Mouse (Mus musculus) forebrain, embryonic 11.5 days (tissue): ENCODE data around the gene Rho. TPM values are rescaled to one million over a fixed set of nuclear protein-coding genes. Genes with fewer than 3 reads are reported as not detected.

Source experiments
- ATAC-seq: fragments of 200-750 bp; cut with Nextera tagmentation; replicated peaks from 2 replicates; pipeline ENCODE4 v1.8.0; 2017; ENCODE audit warnings: moderate TSS enrichment; ENCODE audit not compliant: low FRiP score
- DNase-seq: peaks from one replicate; pipeline ENCODE4 v3.0.0-alpha.2; 2017; ENCODE audit warnings: low spot score
- H3K27ac ChIP-seq: fragments of 300-500 bp; sonication (generic); 2 replicates; pipeline ENCODE4 v1.5.1; 2014; ENCODE audit warnings: low read depth, low read length
- H3K27me3 ChIP-seq: fragments of 300-500 bp; sonication (generic); 2 replicates; pipeline ENCODE4 v1.6.1; 2014; ENCODE audit warnings: mild to moderate bottlenecking, low read length, mixed read lengths; ENCODE audit not compliant: control insufficient read depth, insufficient read depth
- H3K36me3 ChIP-seq: fragments of 300-500 bp; sonication (generic); 2 replicates; pipeline ENCODE4 v1.6.1; 2014; ENCODE audit warnings: mild to moderate bottlenecking, low read length, moderate library complexity, mixed read lengths; ENCODE audit not compliant: control insufficient read depth, insufficient read depth
- H3K4me1 ChIP-seq: fragments of 300-500 bp; sonication (generic); replicated peaks from 2 replicates; pipeline ENCODE4 v1.6.1; 2014; ENCODE audit warnings: low read length, mixed read lengths; ENCODE audit not compliant: control insufficient read depth, insufficient read depth
- H3K4me2 ChIP-seq: fragments of 300-500 bp; sonication (generic); 2 replicates; pipeline ENCODE4 v1.6.1; 2014; ENCODE audit warnings: low read depth, mild to moderate bottlenecking, low read length, moderate library complexity, mixed read lengths; ENCODE audit not compliant: severe bottlenecking
- H3K4me3 ChIP-seq: fragments of 300-500 bp; sonication (generic); 2 replicates; pipeline ENCODE4 v1.5.1; 2014; ENCODE audit warnings: low read depth, low read length
- H3K9ac ChIP-seq: fragments of 300-500 bp; sonication (generic); 2 replicates; pipeline ENCODE4 v1.6.1; 2014; ENCODE audit warnings: low read length
- H3K9me3 ChIP-seq: fragments of 300-500 bp; sonication (generic); 2 replicates; pipeline ENCODE4 v1.6.1; 2016; ENCODE audit warnings: low read length, mixed read lengths; ENCODE audit not compliant: control insufficient read depth
- whole genome bisulfite sequencing: fragments of 180-500 bp; shearing (Covaris S2); extraction: QIAGEN DNeasy Blood & Tissue Kit; methylation state at CpG from one replicate; pipeline ENCODE4 v1.1.7; 2014; 5-methylcytosine and 5-hydroxymethylcytosine counted together
- polyA plus RNA-seq: library from polyadenylated mRNA; unstranded; fragments of >200 nt; fragmentation: Nextera tagmentation; extraction: Ambion mirVana; gene quantifications from 2 replicates; pipeline ENCODE4 v1.2.1, GENCODE M21; 2014

Gene Rho
- polyA plus RNA-seq, 1 experiment from 2014 or later: 0.09 TPM

DNA sequence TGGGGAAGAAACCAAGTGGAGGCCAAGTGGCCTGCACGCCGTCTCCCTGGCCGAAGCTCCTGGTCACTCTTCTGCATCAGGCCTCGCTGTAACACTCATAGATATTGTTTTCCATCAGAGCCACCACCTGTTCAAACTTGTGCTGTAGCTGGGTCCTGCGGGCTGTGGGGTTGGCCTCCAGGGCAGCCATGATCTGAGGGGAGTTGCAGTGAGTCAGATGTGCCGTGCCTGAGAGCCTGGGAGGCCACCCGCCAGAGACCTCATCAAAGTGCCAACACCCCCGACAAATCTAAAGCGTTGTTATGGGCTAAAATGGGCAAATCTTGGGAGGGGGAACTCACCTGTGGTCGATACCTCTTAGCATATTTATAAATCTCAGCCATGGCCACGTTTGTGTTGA, 24.1 kb downstream of the Rho start:
- H3K4me2 ChIP-seq: no peak overlapping the region
- no peaks in the 10 kb centered on the region; the same call in 1 of the 2 replicates for H3K9me3 ChIP-seq
- ATAC-seq (no peak), DNase-seq (no peak)
- no peak overlapping the region for H3K27ac ChIP-seq
- no peaks in the 10 kb centered on the region for H3K27me3 ChIP-seq
- no peak overlapping the region for H3K4me3 ChIP-seq
- 84% methylated on average over 11 of the region's 11 CpGs for WGBS
- H3K9ac ChIP-seq: no peak overlapping the region
- 0 out of 2 replicates have a peak, but pooled peaks cover 2% of the 10 kb centered on the region for H3K4me1 ChIP-seq
- no peaks in the 10 kb centered on the region for H3K36me3 ChIP-seq

DNA sequence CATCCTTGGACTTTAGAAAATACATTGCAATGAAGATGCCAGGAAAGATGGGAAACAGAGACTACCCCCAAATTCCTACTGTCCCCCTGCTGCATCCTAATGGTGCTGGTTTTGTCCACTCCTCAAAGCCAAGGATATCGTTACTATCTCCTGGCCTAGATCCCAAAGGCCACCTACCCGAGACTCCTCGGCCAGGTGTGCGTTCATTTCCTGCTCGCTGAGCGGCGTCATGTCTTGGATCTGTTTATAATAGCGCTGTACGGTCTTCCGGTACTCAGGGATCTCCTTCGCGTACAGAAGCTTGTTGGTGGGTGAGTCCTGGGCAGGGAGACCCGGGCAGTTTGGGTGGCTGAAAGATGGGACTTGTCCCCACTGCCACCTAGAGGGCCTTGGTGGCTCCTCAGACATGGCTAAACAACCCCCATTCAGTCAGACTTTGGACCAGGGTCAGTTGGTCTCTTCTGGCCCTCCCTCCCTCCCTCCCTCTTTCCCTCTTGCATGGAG, 24.9 kb downstream of the Rho start:
- Histone ChIP-seq H3K4me3 (no peak overlapping the region), H3K9ac (no peak overlapping the region), H3K9me3 (no peaks in the 10 kb centered on the region; the same call in 1 of the 2 replicates), H3K27me3 (no peaks in the 10 kb centered on the region), H3K27ac (no peak overlapping the region), H3K36me3 (no peaks in the 10 kb centered on the region), H3K4me2 (no peak overlapping the region), H3K4me1 (0 out of 2 replicates have a peak, but pooled peaks cover 2% of the 10 kb centered on the region)
- DNase-seq (no peak), ATAC-seq (no peak)
- 88% methylated on average over 13 of the region's 13 CpGs for WGBS

DNA sequence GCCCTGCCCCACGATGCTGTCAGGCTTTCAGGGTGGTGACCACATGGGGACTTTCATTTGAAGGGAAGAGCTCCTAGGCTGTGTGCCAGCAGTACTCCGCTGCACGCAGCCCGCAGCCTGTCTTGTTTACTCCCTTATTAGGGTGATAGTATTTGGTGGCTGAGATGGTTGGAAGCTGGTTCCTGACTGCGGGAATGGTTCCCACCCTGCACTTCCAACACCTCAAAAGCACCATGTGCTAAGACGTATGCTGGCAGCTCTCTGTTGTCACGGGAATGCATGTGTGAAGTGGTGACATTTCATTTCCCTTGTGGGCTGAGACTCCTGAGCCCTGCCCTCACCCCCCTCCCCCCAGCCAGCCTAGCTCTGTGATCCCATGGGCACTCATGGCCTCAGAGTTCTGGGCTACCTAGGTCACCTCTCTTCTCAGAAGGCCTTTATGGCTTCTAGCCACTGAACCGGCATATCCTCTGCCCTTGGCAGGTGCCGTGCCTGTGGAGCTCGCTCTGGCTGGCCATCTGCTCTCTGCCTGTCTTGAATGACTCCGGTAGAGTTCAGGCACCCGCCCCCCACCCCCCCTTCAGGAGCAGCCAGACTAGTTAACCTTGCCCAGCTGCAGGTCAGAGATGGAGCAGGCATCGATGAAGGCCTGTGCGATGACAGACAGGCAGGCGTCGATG, 25.5 kb downstream of the Rho start:
- DNase-seq (no peak), ATAC-seq (no peak)
- Histone ChIP-seq H3K36me3 (no peaks in the 10 kb centered on the region), H3K27me3 (no peaks in the 10 kb centered on the region), H3K4me1 (0 out of 2 replicates have a peak, but pooled peaks cover 2% of the 10 kb centered on the region), H3K4me3 (no peak overlapping the region), H3K4me2 (no peak overlapping the region), H3K9me3 (no peaks in the 10 kb centered on the region), H3K9ac (no peak overlapping the region), H3K27ac (no peak overlapping the region)
- WGBS: 63% methylated on average over 16 of the region's 16 CpGs

DNA sequence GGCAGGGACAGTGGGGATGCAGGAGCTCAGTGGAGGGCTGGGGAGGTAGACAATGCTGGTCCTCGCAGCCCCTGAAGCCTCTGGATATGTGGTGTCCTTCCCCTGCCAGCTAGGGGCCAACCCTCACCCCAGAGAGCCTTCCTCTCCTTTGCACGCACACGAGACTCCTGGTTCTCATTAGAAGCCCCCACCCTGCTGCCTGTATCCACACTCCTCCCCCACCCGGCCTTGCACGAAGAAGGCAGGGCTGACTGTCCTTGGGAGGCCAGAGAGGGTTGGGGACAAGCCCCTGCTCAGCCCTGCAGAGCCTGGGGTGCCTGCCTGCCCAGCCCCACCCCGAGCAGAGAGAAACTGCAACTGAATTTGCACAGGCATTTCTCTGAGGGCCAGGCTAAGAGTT, 26.1 kb downstream of the Rho start:
- 46% methylated on average over 6 of the region's 6 CpGs for WGBS
- ATAC-seq: no peak

DNA sequence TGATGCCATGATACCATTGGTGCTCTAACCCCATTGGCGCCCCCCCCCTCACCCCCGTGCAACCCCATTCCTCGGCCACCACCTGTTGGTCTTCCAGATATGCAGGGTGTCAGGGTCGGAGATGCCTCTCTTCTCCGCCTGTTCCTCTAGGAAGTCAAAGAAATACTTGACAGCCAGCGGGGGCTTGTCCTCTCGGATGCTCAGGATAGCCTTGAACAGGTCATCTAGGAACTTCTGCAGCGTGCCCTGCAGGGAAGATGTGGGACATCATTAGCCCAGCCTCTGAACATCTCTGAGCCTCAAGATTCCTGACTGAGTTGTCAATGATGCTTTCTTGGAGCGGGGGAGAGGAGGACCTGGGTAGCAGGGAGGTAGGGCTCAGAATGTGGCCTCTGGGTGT, 26.9 kb downstream of the Rho start:
- Histone ChIP-seq H3K4me1 (0 out of 2 replicates have a peak, but pooled peaks cover 4% of the 10 kb centered on the region), H3K9me3 (no peaks in the 10 kb centered on the region), H3K27me3 (no peaks in the 10 kb centered on the region), H3K4me2 (no peak overlapping the region), H3K36me3 (no peaks in the 10 kb centered on the region), H3K9ac (no peak overlapping the region), H3K27ac (no peak overlapping the region), H3K4me3 (no peak overlapping the region)
- 88% methylated on average over 9 of the region's 9 CpGs for WGBS
- ATAC-seq (no peak), DNase-seq (no peak)

More for the DNA sequence above, 26.1 kb downstream of the Rho start:
- DNase-seq: no peak
- no peaks in the 10 kb centered on the region for H3K27me3 ChIP-seq
- 0 out of 2 replicates have a peak, but pooled peaks cover 4% of the 10 kb centered on the region for H3K4me1 ChIP-seq
- H3K4me3 ChIP-seq: no peak overlapping the region
- no peak overlapping the region for H3K9ac ChIP-seq
- H3K9me3 ChIP-seq: no peaks in the 10 kb centered on the region
- H3K27ac ChIP-seq: no peak overlapping the region
- H3K36me3 ChIP-seq: no peaks in the 10 kb centered on the region
- H3K4me2 ChIP-seq: no peak overlapping the region

DNA sequence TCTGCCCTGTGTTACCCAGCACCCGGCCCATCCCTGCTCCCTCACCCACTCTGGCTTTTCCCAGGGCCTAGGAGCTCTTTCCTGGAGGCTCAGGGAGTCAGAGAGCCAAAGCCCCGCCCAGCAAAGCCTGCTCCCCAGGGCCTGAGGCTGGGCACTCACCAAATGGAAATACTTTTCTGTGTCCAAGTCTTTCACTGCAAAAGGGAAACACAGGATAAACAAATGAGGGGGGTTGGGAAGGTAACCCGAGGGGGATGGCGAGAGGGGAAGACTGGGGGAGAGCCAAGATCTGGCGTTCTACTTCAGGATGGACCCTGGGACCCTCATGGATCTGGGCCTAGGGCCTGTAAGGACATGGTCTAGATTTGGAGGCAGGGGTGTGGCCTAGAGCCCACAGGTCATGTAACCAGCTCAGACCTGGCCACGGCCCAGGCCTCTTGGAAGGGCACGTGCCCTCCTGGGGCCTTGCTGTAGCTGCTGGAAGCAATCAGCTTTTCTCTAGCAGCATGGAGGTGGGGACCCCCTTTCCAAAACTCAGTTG, 27.7 kb downstream of the Rho start:
- no peaks in the 10 kb centered on the region for H3K27me3 ChIP-seq
- no peak overlapping the region for H3K27ac ChIP-seq
- ATAC-seq (no peak), DNase-seq (no peak)
- 85% methylated on average over 7 of the region's 7 CpGs for WGBS
- no peak overlapping the region for H3K4me3 ChIP-seq
- H3K36me3 ChIP-seq: no peaks in the 10 kb centered on the region
- 0 out of 2 replicates have a peak, but pooled peaks cover 4% of the 10 kb centered on the region for H3K4me1 ChIP-seq
- no peak overlapping the region for H3K4me2 ChIP-seq
- no peak overlapping the region for H3K9ac ChIP-seq
- no peaks in the 10 kb centered on the region for H3K9me3 ChIP-seq

DNA sequence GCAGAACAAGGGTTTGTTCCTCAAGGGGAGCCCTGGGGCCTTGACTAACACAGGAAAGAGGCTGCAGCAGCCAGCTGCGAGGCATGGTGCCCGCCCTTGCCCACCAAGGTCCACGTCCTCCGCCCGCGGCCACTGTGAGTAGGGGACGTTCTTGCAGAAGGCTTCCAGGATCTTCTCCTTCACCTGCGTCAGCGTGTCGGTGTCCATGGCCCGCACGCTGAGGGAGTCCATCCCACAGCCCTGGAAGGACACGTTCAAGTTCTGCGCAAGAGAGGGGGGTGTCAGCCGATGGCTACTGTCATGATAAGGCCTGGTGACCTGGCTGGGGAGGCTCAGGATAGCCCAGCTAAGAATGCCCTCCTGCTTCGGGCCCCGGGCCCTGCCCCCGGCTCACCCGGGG, 28.8 kb downstream of the Rho start:
- Histone ChIP-seq H3K4me2 (no peak overlapping the region), H3K27ac (no peak overlapping the region), H3K9ac (no peak overlapping the region), H3K36me3 (no peaks in the 10 kb centered on the region), H3K27me3 (no peaks in the 10 kb centered on the region), H3K4me3 (no peak overlapping the region), H3K4me1 (0 out of 2 replicates have a peak, but pooled peaks cover 4% of the 10 kb centered on the region), H3K9me3 (no peaks in the 10 kb centered on the region)
- 91% methylated on average over 19 of the region's 19 CpGs for WGBS
- ATAC-seq: no peak
- DNase-seq: no peak

DNA sequence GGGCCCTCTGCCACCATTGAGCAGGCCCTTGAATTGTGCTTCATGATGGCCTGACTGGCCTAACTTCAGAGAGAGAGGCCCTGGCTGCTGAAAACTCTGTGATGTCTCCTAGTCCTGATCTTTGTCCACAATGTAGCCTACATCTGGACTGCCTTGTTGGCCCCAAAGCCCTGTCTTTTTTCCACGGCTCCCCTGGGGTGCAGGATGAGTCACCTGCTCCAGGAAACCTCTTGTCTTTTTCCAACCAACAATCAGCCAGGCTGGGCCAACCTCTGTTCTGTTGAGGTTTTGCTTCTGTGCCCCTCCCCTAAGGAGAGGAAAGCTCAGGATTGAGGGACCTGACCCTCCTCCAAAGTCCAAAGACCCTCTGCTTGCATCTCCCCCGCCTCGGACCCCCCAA, 30.2 kb downstream of the Rho start:
- DNase-seq (no peak), ATAC-seq (no peak)
- Histone ChIP-seq H3K4me2 (no peak overlapping the region), H3K9me3 (no peaks in the 10 kb centered on the region), H3K4me3 (no peak overlapping the region), H3K36me3 (no peaks in the 10 kb centered on the region), H3K9ac (no peak overlapping the region), H3K27me3 (no peaks in the 10 kb centered on the region), H3K4me1 (0 out of 2 replicates have a peak, but pooled peaks cover 4% of the 10 kb centered on the region), H3K27ac (no peak overlapping the region)
- WGBS: 87% methylated on average over 3 of the region's 3 CpGs
